Mouse (Mus musculus) cerebellum, postnatal 25 days (tissue): ENCODE data around the gene Il13ra2.
"Not testable (repeated sequence)": the region's sequence is repeated elsewhere in the genome, so short reads cannot be mapped to it uniquely, and the experiment has no call there.

Experiments
- DNase-seq, 2 experiments: peaks; one replicate each; pipeline ENCODE4 v3.0.0; 2021; ENCODE audit warnings: mixed read lengths in 2 of 2

The Il13ra2 gene

GRCm38 (mm10) chrX:147429129-147429528, at the start of gene Il13ra2:
TSS of gene Il13ra2 (minus strand) at chrX:147429192.
- no peak for DNase-seq

GRCm38 (mm10) chrX:147453610-147454009, 24.6 kb upstream of the Il13ra2 start, which contains the start of gene Vmn1r239-ps:
TSS of gene Vmn1r239-ps (minus strand) at chrX:147453710.
- not testable (repeated sequence) for DNase-seq

GRCm38 (mm10) chrX:147443386-147443785, 14.4 kb upstream of the Il13ra2 start:
- no peak for DNase-seq

GRCm38 (mm10) chrX:147435400-147435799, 6.4 kb upstream of the Il13ra2 start:
- no peak for DNase-seq

- DNase-seq = no peak
Observed at GRCm38 (mm10) chrX:147429753-147430152, 761 bp upstream of the Il13ra2 start.

GRCm38 (mm10) chrX:147393446-147393845, 35.5 kb downstream of the Il13ra2 start:
- DNase-seq = no peak

- no peak for DNase-seq
Observed at GRCm38 (mm10) chrX:147349167-147349566, 79.8 kb downstream of the Il13ra2 start.
